Mouse (Mus musculus) spleen, adult 2 months (tissue): Measurements from ENCODE around the gene Gpc5.

Experiments used
- CTCF ChIP-seq: fragments of 200-500 bp; IDR thresholded peaks from 2 replicates; pipeline ENCODE4 v1.5.1; 2011; ENCODE audit warnings: mild to moderate bottlenecking, inconsistent platforms; ENCODE audit not compliant: insufficient read depth, insufficient read length, insufficient replicate concordance; ENCODE audit errors: extremely low read depth
- POLR2A ChIP-seq: fragments of 200-500 bp; IDR thresholded peaks from 2 replicates; pipeline ENCODE4 v1.6.1; 2011; ENCODE audit warnings: low read depth, low read length, inconsistent platforms

- TF ChIP-seq CTCF, result no peak
- TF ChIP-seq POLR2A, result no peak
These were observed 358.9 kb downstream of the Gpc5 start for GRCm38 (mm10) chr14:115450938-115451337.
